Mouse (Mus musculus): Measurements from ENCODE around the gene Gtf2h2. TPM values are rescaled to one million over a fixed set of nuclear protein-coding genes. Genes with fewer than 3 reads are reported as not detected.
"Not testable (repeated sequence)": the region's sequence is repeated elsewhere in the genome, so short reads cannot be mapped to it uniquely, and the experiment has no call there.

Gene Gtf2h2
- polyA plus RNA-seq, 1 experiment from 2014 or later = 85.6 TPM

GRCm38 (mm10) chr13:100440116-100440515, 52.3 kb downstream of the Gtf2h2 start:
- no peaks in the 10 kb centered on the region for H3K4me1 ChIP-seq (ENCODE audit: control insufficient read depth, insufficient read depth, low read length)
- no peak overlapping the region for H3K9ac ChIP-seq (replicated peaks; ENCODE audit: low read depth, low read length)
- H3K36me3 ChIP-seq (ENCODE audit: control insufficient read depth, insufficient read depth, low read length) = no peaks in the 10 kb centered on the region
- no peak for ATAC-seq (ENCODE audit: low read depth)
- no peak overlapping the region for H3K27ac ChIP-seq (ENCODE audit: low read depth, low read length)
- 70% methylated on average over 3 of the region's 3 CpGs for WGBS
- no peak overlapping the region for H3K4me3 ChIP-seq (ENCODE audit: low read depth, low read length)
- H3K27me3 ChIP-seq (ENCODE audit: control insufficient read depth, insufficient read depth, low read length) = no peaks in the 10 kb centered on the region
- no peaks in the 10 kb centered on the region for H3K9me3 ChIP-seq (ENCODE audit: control insufficient read depth, low read length)
- no peak overlapping the region for H3K4me2 ChIP-seq (ENCODE audit: low read depth, low read length)

- H3K4me2 ChIP-seq (ENCODE audit: low read depth, low read length) = no peak overlapping the region
- no peak overlapping the region for H3K27ac ChIP-seq (ENCODE audit: low read depth, low read length)
- WGBS = 50% methylated on average over 1 of the region's 1 CpGs
- no peak overlapping the region for H3K4me3 ChIP-seq (ENCODE audit: low read depth, low read length)
- no peak for ATAC-seq (ENCODE audit: low read depth)
- H3K27me3 ChIP-seq (ENCODE audit: control insufficient read depth, insufficient read depth, low read length) = no peaks in the 10 kb centered on the region
- H3K36me3 ChIP-seq (ENCODE audit: control insufficient read depth, insufficient read depth, low read length) = no peaks in the 10 kb centered on the region
- no peak overlapping the region for H3K9ac ChIP-seq (replicated peaks; ENCODE audit: low read depth, low read length)
- no peaks in the 10 kb centered on the region for H3K4me1 ChIP-seq (ENCODE audit: control insufficient read depth, insufficient read depth, low read length)
- H3K9me3 ChIP-seq (ENCODE audit: control insufficient read depth, low read length) = no peaks in the 10 kb centered on the region
These were observed 53.7 kb downstream of the Gtf2h2 start for GRCm38 (mm10) chr13:100438701-100439100.

GRCm38 (mm10) chr13:100437322-100437825, 55.0 kb downstream of the Gtf2h2 start:
- Histone ChIP-seq H3K9me3 (ENCODE audit: control insufficient read depth, low read length) (no peaks in the 10 kb centered on the region), H3K9ac (replicated peaks; ENCODE audit: low read depth, low read length) (no peak overlapping the region), H3K4me2 (ENCODE audit: low read depth, low read length) (no peak overlapping the region), H3K27ac (ENCODE audit: low read depth, low read length) (no peak overlapping the region), H3K4me3 (ENCODE audit: low read depth, low read length) (no peak overlapping the region), H3K27me3 (ENCODE audit: control insufficient read depth, insufficient read depth, low read length) (no peaks in the 10 kb centered on the region), H3K4me1 (ENCODE audit: control insufficient read depth, insufficient read depth, low read length) (no peaks in the 10 kb centered on the region), H3K36me3 (ENCODE audit: control insufficient read depth, insufficient read depth, low read length) (no peaks in the 10 kb centered on the region)
- no peak for ATAC-seq (ENCODE audit: low read depth)
- 86% methylated on average over 3 of the region's 3 CpGs for WGBS

- H3K4me2 ChIP-seq (ENCODE audit: low read depth, low read length); H3K9ac ChIP-seq (replicated peaks; ENCODE audit: low read depth, low read length); H3K27me3 ChIP-seq (ENCODE audit: control insufficient read depth, insufficient read depth, low read length); H3K36me3 ChIP-seq (ENCODE audit: control insufficient read depth, insufficient read depth, low read length); H3K9me3 ChIP-seq (ENCODE audit: control insufficient read depth, low read length); ATAC-seq (ENCODE audit: low read depth); H3K27ac ChIP-seq (ENCODE audit: low read depth, low read length); H3K4me3 ChIP-seq (ENCODE audit: low read depth, low read length); H3K4me1 ChIP-seq (ENCODE audit: control insufficient read depth, insufficient read depth, low read length): not testable (repeated sequence)
- 88% methylated on average over 1 of the region's 1 CpGs for WGBS
These were observed 55.7 kb downstream of the Gtf2h2 start for GRCm38 (mm10) chr13:100436556-100437163.

GRCm38 (mm10) chr13:100419958-100420357, 72.4 kb downstream of the Gtf2h2 start:
- WGBS = 88% methylated on average over 7 of the region's 7 CpGs
- H3K4me1 ChIP-seq (ENCODE audit: control insufficient read depth, insufficient read depth, low read length); H3K4me3 ChIP-seq (ENCODE audit: low read depth, low read length); H3K27ac ChIP-seq (ENCODE audit: low read depth, low read length); ATAC-seq (ENCODE audit: low read depth); H3K9ac ChIP-seq (replicated peaks; ENCODE audit: low read depth, low read length); H3K9me3 ChIP-seq (ENCODE audit: control insufficient read depth, low read length); H3K27me3 ChIP-seq (ENCODE audit: control insufficient read depth, insufficient read depth, low read length); H3K36me3 ChIP-seq (ENCODE audit: control insufficient read depth, insufficient read depth, low read length); H3K4me2 ChIP-seq (ENCODE audit: low read depth, low read length): not testable (repeated sequence)

- no peaks in the 10 kb centered on the region for H3K4me1 ChIP-seq (ENCODE audit: control insufficient read depth, insufficient read depth, low read length)
- no peaks in the 10 kb centered on the region for H3K36me3 ChIP-seq (ENCODE audit: control insufficient read depth, insufficient read depth, low read length)
- ATAC-seq (ENCODE audit: low read depth) = no peak
- H3K4me2 ChIP-seq (ENCODE audit: low read depth, low read length) = no peak overlapping the region
- 72% methylated on average over 1 of the region's 1 CpGs for WGBS
- no peak overlapping the region for H3K27ac ChIP-seq (ENCODE audit: low read depth, low read length)
- no peak overlapping the region for H3K4me3 ChIP-seq (ENCODE audit: low read depth, low read length)
- H3K9ac ChIP-seq (replicated peaks; ENCODE audit: low read depth, low read length) = no peak overlapping the region
- H3K27me3 ChIP-seq (ENCODE audit: control insufficient read depth, insufficient read depth, low read length) = no peaks in the 10 kb centered on the region
- H3K9me3 ChIP-seq (ENCODE audit: control insufficient read depth, low read length) = no peaks in the 10 kb centered on the region
These were observed 78.0 kb downstream of the Gtf2h2 start for GRCm38 (mm10) chr13:100414428-100414827.

Other genes with a start within 250 kb of the Gtf2h2 start
- 0.12 and 0.28 TPM in 2 replicates for gene Naip5, start 246.3 kb downstream of the Gtf2h2 start, polyA plus RNA-seq (2014; fragmentation: Nextera tagmentation; extraction: Ambion mirVana)
- gene Naip6, start 174.9 kb downstream of the Gtf2h2 start, polyA plus RNA-seq (2014; fragmentation: Nextera tagmentation; extraction: Ambion mirVana) = 0.03 and 0.08 TPM in 2 replicates
- gene Naip1, start 39.7 kb downstream of the Gtf2h2 start, polyA plus RNA-seq (2014; fragmentation: Nextera tagmentation; extraction: Ambion mirVana) = 0.09 and 0.16 TPM in 2 replicates
- gene Ocln, start 60.1 kb upstream of the Gtf2h2 start, polyA plus RNA-seq (2014; fragmentation: Nextera tagmentation; extraction: Ambion mirVana) = 3.7 and 5.0 TPM in 2 replicates
- gene Marveld2, start 124.4 kb upstream of the Gtf2h2 start, polyA plus RNA-seq (2014; fragmentation: Nextera tagmentation; extraction: Ambion mirVana) = 1.6 and 2.9 TPM in 2 replicates
- 306 and 327 TPM in 2 replicates for gene Ak6, start 158.4 kb upstream of the Gtf2h2 start, polyA plus RNA-seq (2014; fragmentation: Nextera tagmentation; extraction: Ambion mirVana)
- gene Rad17, start 158.5 kb upstream of the Gtf2h2 start, polyA plus RNA-seq (2014; fragmentation: Nextera tagmentation; extraction: Ambion mirVana) = 18.7 and 21.8 TPM in 2 replicates
- gene Taf9, start 159.0 kb upstream of the Gtf2h2 start, polyA plus RNA-seq (2014; fragmentation: Nextera tagmentation; extraction: Ambion mirVana) = 34.0 and 41.3 TPM in 2 replicates
- gene Ccdc125, start 177.1 kb upstream of the Gtf2h2 start, polyA plus RNA-seq (2014; fragmentation: Nextera tagmentation; extraction: Ambion mirVana) = 1.1 and 1.6 TPM in 2 replicates
- 43.6 and 44.1 TPM in 2 replicates for gene Cdk7, start 238.4 kb upstream of the Gtf2h2 start, polyA plus RNA-seq (2014; fragmentation: Nextera tagmentation; extraction: Ambion mirVana)